Mouse (Mus musculus) testis, adult 2 months (tissue): ENCODE measurements around the gene Armc9. TPM values are rescaled to one million over a fixed set of nuclear protein-coding genes. Genes with fewer than 3 reads are reported as not detected.

Experiments
- H3K27ac ChIP-seq: fragments of 200-500 bp; 2 replicates; pipeline ENCODE4 v1.5.1; 2012; ENCODE audit warnings: low read depth, low read length; ENCODE audit not compliant: control insufficient read depth, insufficient read depth
- H3K27me3 ChIP-seq: fragments of 200-500 bp; 2 replicates; pipeline ENCODE4 v1.6.1; 2012; ENCODE audit warnings: mild to moderate bottlenecking, low read length, moderate library complexity; ENCODE audit not compliant: control insufficient read depth, insufficient read depth
- H3K36me3 ChIP-seq: fragments of 200-500 bp; 2 replicates; pipeline ENCODE4 v1.6.1; 2012; ENCODE audit warnings: mild to moderate bottlenecking, low read length; ENCODE audit not compliant: control insufficient read depth, insufficient read depth
- H3K4me1 ChIP-seq: fragments of 200-500 bp; 2 replicates; pipeline ENCODE4 v1.6.1; 2012; ENCODE audit warnings: low read length; ENCODE audit not compliant: control insufficient read depth, insufficient read depth
- H3K4me3 ChIP-seq: fragments of 200-500 bp; 2 replicates; pipeline ENCODE4 v1.5.1; 2012; ENCODE audit warnings: low read depth, mild to moderate bottlenecking, low read length, moderate library complexity, mixed read lengths; ENCODE audit not compliant: control insufficient read depth
- CTCF ChIP-seq: fragments of 200-500 bp; IDR thresholded peaks from 2 replicates; pipeline ENCODE4 v1.5.1; 2012; ENCODE audit warnings: low read depth, mild to moderate bottlenecking, inconsistent platforms, low read length, moderate library complexity; ENCODE audit not compliant: control insufficient read depth, insufficient read depth, insufficient replicate concordance
- POLR2A ChIP-seq: fragments of 200-500 bp; IDR thresholded peaks from 2 replicates; pipeline ENCODE4 v1.6.1; 2012; ENCODE audit warnings: low read depth, mild to moderate bottlenecking, inconsistent platforms, low read length, moderate library complexity; ENCODE audit not compliant: control insufficient read depth
- polyA plus RNA-seq: library from polyadenylated mRNA; depleted of rRNA; stranded (reverse); fragments of >200 nt; gene quantifications from 2 replicates; pipeline ENCODE4 v1.2.3, GENCODE M21; 2012

The Armc9 gene
- polyA plus RNA-seq, 1 experiment, result 36.5 TPM

GRCm38 (mm10) chr1:86243490-86243889 is 88.9 kb downstream of the Armc9 start:
- H3K27ac ChIP-seq, result no peak overlapping the region
- TF ChIP-seq CTCF (no peak), POLR2A (no peak)
- peaks cover 4% of the 10 kb centered on the region for H3K36me3 ChIP-seq
- H3K27me3 ChIP-seq, result no peaks in the 10 kb centered on the region
- no peak overlapping the region for H3K4me3 ChIP-seq
- no peaks in the 10 kb centered on the region for H3K4me1 ChIP-seq

GRCm38 (mm10) chr1:86245301-86246085 is 90.9 kb downstream of the Armc9 start:
- TF ChIP-seq CTCF, result no peak
- TF ChIP-seq POLR2A, result no peak
- H3K36me3 ChIP-seq, result peaks cover 4% of the 10 kb centered on the region
- H3K4me1 ChIP-seq, result no peaks in the 10 kb centered on the region
- no peak overlapping the region for H3K27ac ChIP-seq
- H3K4me3 ChIP-seq, result no peak overlapping the region
- H3K27me3 ChIP-seq, result no peaks in the 10 kb centered on the region

- TF ChIP-seq POLR2A (no peak), CTCF (no peak)
Observed at GRCm38 (mm10) chr1:86253410-86253809, 98.8 kb downstream of the Armc9 start.

GRCm38 (mm10) chr1:86256311-86256710 is 101.7 kb downstream of the Armc9 start:
- no peak for TF ChIP-seq POLR2A
- no peak for TF ChIP-seq CTCF
- Histone ChIP-seq H3K4me3 (no peak overlapping the region), H3K27ac (no peak overlapping the region), H3K36me3 (peaks cover 1% of the 10 kb centered on the region; the same call in 1 of the 2 replicates), H3K27me3 (no peaks in the 10 kb centered on the region), H3K4me1 (peaks cover 4% of the 10 kb centered on the region)

More at GRCm38 (mm10) chr1:86253410-86253809, 98.8 kb downstream of the Armc9 start:
- H3K36me3 ChIP-seq, result peaks cover 1% of the 10 kb centered on the region; the same call in 1 of the 2 replicates
- H3K27me3 ChIP-seq, result no peaks in the 10 kb centered on the region
- no peak overlapping the region for H3K4me3 ChIP-seq
- peaks cover 4% of the 10 kb centered on the region for H3K4me1 ChIP-seq
- H3K27ac ChIP-seq, result no peak overlapping the region

GRCm38 (mm10) chr1:86257228-86257627 is 102.6 kb downstream of the Armc9 start:
- Histone ChIP-seq H3K36me3 (peaks cover 1% of the 10 kb centered on the region; the same call in 1 of the 2 replicates), H3K27ac (no peak overlapping the region), H3K4me1 (peaks cover 4% of the 10 kb centered on the region), H3K27me3 (no peaks in the 10 kb centered on the region), H3K4me3 (no peak overlapping the region)
- no peak for TF ChIP-seq CTCF
- TF ChIP-seq POLR2A, result no peak

GRCm38 (mm10) chr1:86258171-86258824 is 103.7 kb downstream of the Armc9 start:
- no peak for TF ChIP-seq POLR2A
- TF ChIP-seq CTCF, result no peak
- H3K4me3 ChIP-seq, result no peak overlapping the region
- H3K4me1 ChIP-seq, result peaks cover 4% of the 10 kb centered on the region
- H3K27me3 ChIP-seq, result no peaks in the 10 kb centered on the region
- peaks cover 1% of the 10 kb centered on the region; the same call in 1 of the 2 replicates for H3K36me3 ChIP-seq
- no peak overlapping the region for H3K27ac ChIP-seq

- Histone ChIP-seq H3K27me3 (no peaks in the 10 kb centered on the region), H3K27ac (no peak overlapping the region), H3K4me3 (no peak overlapping the region), H3K4me1 (no peaks in the 10 kb centered on the region), H3K36me3 (no peaks in the 10 kb centered on the region)
- TF ChIP-seq CTCF (no peak), POLR2A (no peak)
Observed at GRCm38 (mm10) chr1:86263564-86264339, 109.2 kb downstream of the Armc9 start.
